Mouse (Mus musculus): ENCODE data around the gene Mapk11. TPM values are rescaled to one million over a fixed set of nuclear protein-coding genes. Genes with fewer than 3 reads are reported as not detected.

The Mapk11 gene
- 10 to 100 TPM; 21.4 to 27.4 (median 24.8) TPM for total RNA-seq (2022)

- no peak for DNase-seq (ENCODE audit: low spot score in 2 of 2)
Measured at GRCm38 (mm10) chr15:89149271-89150040, at the start of gene Mapk11. TSS of gene Mapk11 (minus strand) at chr15:89149628.

- no peak for DNase-seq (ENCODE audit: low spot score in 2 of 2)
Measured at GRCm38 (mm10) chr15:89197056-89197455, 47.6 kb upstream of the Mapk11 start.

GRCm38 (mm10) chr15:89196313-89196706 is 46.9 kb upstream of the Mapk11 start, which contains the start of gene Dennd6b:
TSS of gene Dennd6b (minus strand) at chr15:89196496.
- DNase-seq (ENCODE audit: low spot score in 2 of 2): peak; percentile 96

- DNase-seq (ENCODE audit: low spot score in 2 of 2): peak; percentile 83 to 86
Measured at GRCm38 (mm10) chr15:89195690-89196312, 46.4 kb upstream of the Mapk11 start.

GRCm38 (mm10) chr15:89195261-89195681 is 45.8 kb upstream of the Mapk11 start:
- DNase-seq (ENCODE audit: low spot score in 2 of 2): no peak

GRCm38 (mm10) chr15:89184937-89185227 is 35.5 kb upstream of the Mapk11 start:
- DNase-seq (ENCODE audit: low spot score in 2 of 2): peak in 1 of 2 experiments; percentile 6

- DNase-seq (ENCODE audit: low spot score in 2 of 2): peak in 1 of 2 experiments; percentile 18
Measured at GRCm38 (mm10) chr15:89184141-89184936, 34.9 kb upstream of the Mapk11 start.

GRCm38 (mm10) chr15:89182842-89183241 is 33.4 kb upstream of the Mapk11 start:
- DNase-seq (ENCODE audit: low spot score in 2 of 2): no peak

GRCm38 (mm10) chr15:89182328-89182741 is 32.9 kb upstream of the Mapk11 start:
- no peak for DNase-seq (ENCODE audit: low spot score in 2 of 2)

- DNase-seq (ENCODE audit: low spot score in 2 of 2): no peak
Measured at GRCm38 (mm10) chr15:89181561-89182270, 32.3 kb upstream of the Mapk11 start.

- DNase-seq (ENCODE audit: low spot score in 2 of 2): peak; percentile 71 to 72
Measured at GRCm38 (mm10) chr15:89180571-89181229, 31.3 kb upstream of the Mapk11 start, which contains the start of gene Plxnb2. TSS of gene Plxnb2 (minus strand) at chr15:89180788.

GRCm38 (mm10) chr15:89180081-89180541 is 30.7 kb upstream of the Mapk11 start:
- DNase-seq (ENCODE audit: low spot score in 2 of 2): no peak

- DNase-seq (ENCODE audit: low spot score in 2 of 2): no peak
Measured at GRCm38 (mm10) chr15:89179630-89179964, 30.2 kb upstream of the Mapk11 start.

- DNase-seq (ENCODE audit: low spot score in 2 of 2): no peak
Measured at GRCm38 (mm10) chr15:89178954-89179629, 29.7 kb upstream of the Mapk11 start.

GRCm38 (mm10) chr15:89178260-89178860 is 28.9 kb upstream of the Mapk11 start:
- no peak for DNase-seq (ENCODE audit: low spot score in 2 of 2)

- DNase-seq (ENCODE audit: low spot score in 2 of 2): no peak
Measured at GRCm38 (mm10) chr15:89177576-89178259, 28.3 kb upstream of the Mapk11 start.

- DNase-seq (ENCODE audit: low spot score in 2 of 2): no peak
Measured at GRCm38 (mm10) chr15:89177121-89177520, 27.7 kb upstream of the Mapk11 start.

GRCm38 (mm10) chr15:89175411-89176155 is 26.2 kb upstream of the Mapk11 start:
- DNase-seq (ENCODE audit: low spot score in 2 of 2): no peak
